Mouse (Mus musculus): ENCODE data around the gene Adgrd1. TPM values are rescaled to one million over a fixed set of nuclear protein-coding genes. Genes with fewer than 3 reads are reported as not detected.

Adgrd1 gene
- total RNA-seq, 2 experiments from 2014 or later, result 2.9 to 3.9 TPM

DNA sequence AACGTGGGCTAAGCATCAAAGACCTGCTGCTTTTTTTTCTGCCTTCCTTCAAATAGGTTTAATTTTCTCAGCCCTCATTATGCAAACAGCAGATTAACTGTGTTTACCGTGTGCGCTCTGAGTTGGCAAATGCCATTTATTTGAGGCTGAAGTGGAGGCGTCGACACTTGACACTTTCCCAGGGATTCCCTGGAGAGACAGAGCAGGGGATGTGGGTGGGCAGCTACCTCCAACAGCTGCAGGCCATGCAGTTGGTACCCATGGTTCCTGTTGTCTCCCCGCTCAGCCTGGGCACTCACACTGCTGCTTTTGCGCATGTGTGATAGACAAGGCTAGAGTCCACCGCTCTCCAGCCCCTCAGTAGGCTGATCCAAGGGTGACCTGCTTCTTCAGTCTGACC, 86.0 kb downstream of the Adgrd1 start:
- no peak overlapping the region for H3K27ac ChIP-seq
- intact Hi-C loops (cut with DNase I), result loop anchor here (5.0 kb wide), 1 partner anchor 200 kb away; no protein-coding TSS in a partner anchor
- H3K4me3 ChIP-seq, result no peak overlapping the region
- no peak for TF ChIP-seq CTCF (IDR thresholded peaks at IDR 0.05)
- DNase-seq (ENCODE audit: extremely low spot score in 1 of 2, low spot score in 2 of 2), result peak in 1 of 2 experiments; percentile 36

DNA sequence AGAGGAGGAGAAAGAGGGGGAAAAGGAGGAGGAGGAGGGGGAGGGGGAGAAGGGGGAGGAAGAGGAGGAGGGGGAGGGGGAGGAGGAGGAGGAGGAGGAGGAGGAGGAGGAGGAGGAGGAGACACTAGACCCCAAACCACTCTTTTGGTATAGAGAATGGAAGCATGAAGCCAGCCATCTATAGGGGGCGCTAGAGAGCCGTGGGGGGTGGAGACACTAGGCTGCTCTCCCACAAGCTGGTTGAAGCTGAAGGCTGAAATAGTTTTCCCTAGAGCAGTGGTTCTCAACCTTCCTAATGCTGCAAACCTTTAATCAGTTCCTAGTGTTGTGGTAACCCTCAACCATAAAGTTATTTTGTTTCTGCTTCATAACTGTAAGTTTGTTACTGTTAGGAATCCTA, 89.7 kb downstream of the Adgrd1 start:
- peak in 1 of 2 experiments; percentile 49 for DNase-seq (ENCODE audit: extremely low spot score in 1 of 2, low spot score in 2 of 2)
- TF ChIP-seq CTCF (IDR thresholded peaks at IDR 0.05), result peak; percentile 60
- H3K4me3 ChIP-seq, result no peak overlapping the region
- intact Hi-C loops (cut with DNase I), result no loop called here
- H3K27ac ChIP-seq, result no peak overlapping the region

DNA sequence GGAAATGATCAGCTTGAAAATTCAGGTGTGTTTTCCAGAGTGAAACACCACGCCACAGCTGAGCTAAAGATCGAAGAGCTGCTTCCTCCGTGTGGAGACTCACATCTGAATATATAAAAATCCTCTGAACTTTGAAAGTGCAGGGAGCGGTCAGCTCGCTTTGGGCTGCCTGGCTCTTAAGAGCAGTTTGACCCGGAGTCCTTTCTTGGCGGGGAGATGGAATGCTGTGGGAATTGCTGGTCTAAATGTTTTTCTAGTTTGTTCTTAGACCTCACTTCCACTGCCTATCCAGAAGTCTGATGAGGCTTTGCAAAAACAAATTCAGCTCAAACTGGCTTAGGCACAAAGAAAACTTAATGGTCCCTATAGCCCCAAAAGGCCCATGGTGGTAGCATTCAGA, 90.4 kb downstream of the Adgrd1 start:
- no peak overlapping the region for H3K4me3 ChIP-seq
- DNase-seq (ENCODE audit: extremely low spot score in 1 of 2, low spot score in 2 of 2), result no peak
- H3K27ac ChIP-seq, result no peak overlapping the region
- intact Hi-C loops (cut with DNase I), result no loop called here
- TF ChIP-seq CTCF (IDR thresholded peaks at IDR 0.05), result no peak

DNA sequence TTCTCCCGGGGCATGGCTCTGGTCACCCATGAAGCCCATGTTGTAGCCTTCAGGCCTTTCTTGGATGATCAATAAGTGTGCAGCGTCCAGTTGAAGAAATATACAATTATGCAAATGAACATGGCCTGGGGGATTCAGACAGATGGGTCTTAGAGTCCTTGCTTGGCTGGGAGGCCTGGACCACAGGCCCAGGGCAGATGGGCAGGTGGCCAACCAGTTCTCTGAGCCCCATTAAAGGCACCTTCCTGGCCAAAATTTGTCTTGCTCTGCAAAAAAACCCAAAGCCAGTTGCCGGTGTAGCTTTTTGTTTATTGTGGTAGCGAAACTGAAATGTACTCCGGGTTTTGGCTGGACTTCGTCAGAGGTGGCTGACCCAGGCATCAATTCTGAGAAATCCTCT, 92.5 kb downstream of the Adgrd1 start:
- Histone ChIP-seq H3K4me3 (no peak overlapping the region), H3K27ac (no peak overlapping the region)
- TF ChIP-seq CTCF (IDR thresholded peaks at IDR 0.05), result no peak
- DNase-seq (ENCODE audit: extremely low spot score in 1 of 2, low spot score in 2 of 2), result no peak
- intact Hi-C loops (cut with DNase I), result no loop called here

DNA sequence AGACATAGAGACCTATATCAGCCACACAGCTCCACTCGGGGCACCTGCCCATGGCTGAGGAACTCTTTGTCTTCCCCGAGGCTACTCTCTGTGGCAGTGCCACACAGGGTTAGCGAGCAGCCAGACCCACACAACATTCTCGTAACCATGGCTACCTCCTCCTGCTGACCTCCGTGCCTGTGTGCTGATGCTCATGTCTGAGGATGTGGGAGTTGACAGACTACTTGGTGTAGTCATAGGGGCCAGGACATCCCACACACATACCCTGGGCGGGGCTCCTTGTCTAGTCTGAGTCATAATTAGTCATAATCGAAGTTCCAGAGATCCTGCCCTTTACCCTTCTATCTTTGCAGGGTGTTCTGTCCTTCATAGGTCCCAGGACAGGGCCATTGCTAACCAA, 93.5 kb downstream of the Adgrd1 start:
- intact Hi-C loops (cut with DNase I), result no loop called here
- Histone ChIP-seq H3K27ac (no peak overlapping the region), H3K4me3 (no peak overlapping the region)
- DNase-seq (ENCODE audit: extremely low spot score in 1 of 2, low spot score in 2 of 2), result no peak
- no peak for TF ChIP-seq CTCF (IDR thresholded peaks at IDR 0.05)

DNA sequence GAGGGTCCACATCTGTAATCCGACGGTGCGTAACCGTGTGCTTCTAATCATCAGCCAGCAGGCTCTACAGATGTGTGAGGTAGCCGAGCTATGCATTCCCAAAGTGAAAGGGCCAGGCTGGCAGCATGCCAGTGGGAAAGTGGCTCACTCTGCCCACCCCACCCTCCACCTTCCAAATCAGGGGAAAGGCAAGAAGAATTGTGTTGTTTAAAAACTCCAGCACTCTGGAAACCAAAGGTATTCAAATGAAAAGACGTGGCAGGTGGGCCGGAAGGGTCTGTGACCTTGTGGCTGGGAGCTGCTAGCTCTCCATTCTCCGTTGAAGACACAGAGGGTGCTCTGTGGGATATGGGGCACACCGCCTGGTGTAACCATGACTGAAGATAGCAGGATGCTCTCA, 100.0 kb downstream of the Adgrd1 start:
- intact Hi-C loops (cut with DNase I), result no loop called here
- no peak for DNase-seq (ENCODE audit: extremely low spot score in 1 of 2, low spot score in 2 of 2)
- Histone ChIP-seq H3K4me3 (no peak overlapping the region), H3K27ac (no peak overlapping the region)
- no peak for TF ChIP-seq CTCF (IDR thresholded peaks at IDR 0.05)

DNA sequence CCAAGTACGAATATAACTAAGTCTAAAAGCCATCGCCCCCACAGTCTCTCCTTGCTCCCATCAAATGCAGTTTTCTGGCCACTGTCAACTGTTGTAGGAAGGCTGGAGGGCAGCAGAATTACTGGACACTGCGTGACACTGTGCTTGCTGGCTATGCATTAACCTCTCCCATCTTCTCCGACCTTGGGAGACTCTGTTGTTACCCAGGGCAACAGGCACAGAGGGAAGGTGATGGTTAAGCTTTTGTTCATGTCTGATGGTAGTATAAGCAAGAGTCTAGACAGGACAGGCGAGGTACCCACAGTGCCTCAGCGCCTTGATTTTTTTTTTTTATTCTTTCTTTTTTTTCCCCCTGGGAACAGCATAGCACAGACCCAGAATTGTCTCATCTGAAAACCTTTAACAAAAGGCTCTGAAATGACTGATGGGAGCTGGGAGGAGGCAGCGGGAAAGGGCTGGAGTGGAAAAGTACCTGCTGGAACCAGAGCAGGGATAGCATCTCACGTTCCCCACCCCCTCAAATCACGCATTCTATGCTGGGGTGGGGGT, 100.5 kb downstream of the Adgrd1 start:
- no peak overlapping the region for H3K27ac ChIP-seq
- H3K4me3 ChIP-seq, result no peak overlapping the region
- no peak for DNase-seq (ENCODE audit: extremely low spot score in 1 of 2, low spot score in 2 of 2)
- TF ChIP-seq CTCF (IDR thresholded peaks at IDR 0.05), result no peak
- intact Hi-C loops (cut with DNase I), result no loop called here

DNA sequence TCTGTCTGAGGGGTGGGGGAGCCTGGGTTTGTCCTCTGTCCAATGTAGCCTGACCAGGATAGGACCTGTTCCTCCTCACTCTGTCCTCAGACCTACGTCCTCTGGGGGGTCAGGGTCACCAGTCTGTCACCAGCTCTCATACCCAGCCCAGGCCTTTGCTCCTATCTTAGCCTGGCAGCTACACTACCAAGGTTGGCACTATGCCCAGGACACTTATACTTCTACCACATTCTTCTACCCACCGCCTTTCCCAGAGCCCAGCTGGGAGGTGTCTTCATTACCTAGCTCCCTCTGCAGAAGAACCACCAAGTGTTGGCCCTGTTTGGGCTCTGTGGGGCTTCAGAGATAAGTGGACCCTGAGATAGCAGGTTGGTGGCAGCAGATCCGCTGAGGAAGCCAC, 103.6 kb downstream of the Adgrd1 start:
- TF ChIP-seq CTCF (IDR thresholded peaks at IDR 0.05), result no peak
- H3K4me3 ChIP-seq, result no peak overlapping the region
- no peak overlapping the region for H3K27ac ChIP-seq
- no peak for DNase-seq (ENCODE audit: extremely low spot score in 1 of 2, low spot score in 2 of 2)
- intact Hi-C loops (cut with DNase I), result no loop called here

DNA sequence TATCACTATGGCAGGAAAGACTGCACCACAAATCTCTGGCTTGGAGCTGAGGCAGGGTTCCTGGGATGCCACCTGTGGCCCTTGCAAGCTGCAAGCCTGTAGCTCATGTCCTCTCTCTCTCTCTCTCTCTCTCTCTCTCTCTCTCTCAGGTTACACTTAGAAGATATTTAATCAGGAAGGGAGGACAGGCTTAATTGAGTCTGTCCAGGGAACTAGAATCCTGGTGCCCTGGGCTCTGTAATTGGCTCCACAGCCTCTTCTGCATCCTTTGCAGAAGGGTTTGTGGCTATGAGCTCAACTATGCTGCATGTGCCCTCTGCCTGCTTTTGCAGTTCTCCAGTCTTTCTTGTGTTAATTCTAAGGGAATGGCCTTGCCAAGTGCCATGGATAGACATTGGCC, 111.7 kb downstream of the Adgrd1 start:
- intact Hi-C loops (cut with DNase I), result no loop called here
- TF ChIP-seq CTCF (IDR thresholded peaks at IDR 0.05), result no peak
- no peak overlapping the region for H3K4me3 ChIP-seq
- H3K27ac ChIP-seq, result no peak overlapping the region
- DNase-seq (ENCODE audit: extremely low spot score in 1 of 2, low spot score in 2 of 2), result no peak

DNA sequence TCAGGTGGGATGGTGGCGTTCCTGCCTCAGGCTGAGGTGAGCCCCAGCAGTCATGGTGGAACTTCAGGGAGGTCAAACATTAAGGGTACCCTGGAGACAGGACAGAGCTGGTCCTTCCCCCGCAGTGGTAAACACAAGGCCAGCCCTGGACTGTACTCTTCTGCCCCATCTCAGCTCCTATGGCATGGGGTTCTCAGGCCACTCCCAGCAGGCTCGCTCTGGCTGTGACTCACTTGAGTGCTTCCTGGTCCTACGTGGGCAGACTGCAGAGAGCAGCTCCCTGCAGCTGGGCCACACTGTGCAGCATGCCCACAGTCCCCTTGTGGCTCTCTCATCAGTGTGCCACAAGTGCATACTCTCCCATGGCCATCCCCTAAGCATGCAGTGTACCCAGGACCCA, 112.3 kb downstream of the Adgrd1 start:
- Histone ChIP-seq H3K4me3 (no peak overlapping the region), H3K27ac (no peak overlapping the region)
- DNase-seq (ENCODE audit: extremely low spot score in 1 of 2, low spot score in 2 of 2), result no peak
- no peak for TF ChIP-seq CTCF (IDR thresholded peaks at IDR 0.05)
- intact Hi-C loops (cut with DNase I), result no loop called here

DNA sequence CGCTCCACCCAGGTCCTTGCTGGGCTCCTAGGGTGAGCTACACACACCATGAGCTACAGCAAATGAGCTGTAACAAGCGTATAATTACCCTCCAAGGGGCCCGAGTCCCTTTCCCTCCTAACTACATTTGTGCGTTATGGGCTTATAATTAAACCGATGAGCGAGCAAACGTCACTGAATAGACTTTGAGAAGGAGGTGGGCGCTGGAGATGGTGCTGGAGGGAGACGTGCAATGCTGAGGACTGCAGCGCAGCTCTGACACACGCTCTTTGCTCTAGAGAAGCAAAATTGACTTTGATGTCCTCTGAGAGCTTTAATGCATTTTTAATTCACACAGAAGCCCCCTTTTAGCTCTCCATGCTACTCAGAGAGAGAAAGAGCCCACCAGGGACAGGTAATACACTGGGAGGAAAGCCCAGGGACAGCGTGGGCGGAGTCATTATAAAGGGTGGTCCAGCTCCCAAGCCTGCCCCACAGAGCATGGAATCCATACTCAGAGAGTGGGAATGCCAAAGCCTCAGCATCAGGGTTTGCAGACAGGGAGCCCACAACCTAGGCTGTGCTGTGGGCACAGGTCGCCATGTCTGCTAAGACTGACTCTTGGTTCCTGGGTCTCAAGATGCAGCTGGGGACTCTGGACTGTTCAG, 115.0 kb downstream of the Adgrd1 start:
- no peak for TF ChIP-seq CTCF (IDR thresholded peaks at IDR 0.05)
- Histone ChIP-seq H3K4me3 (no peak overlapping the region), H3K27ac (no peak overlapping the region)
- intact Hi-C loops (cut with DNase I), result no loop called here
- DNase-seq (ENCODE audit: extremely low spot score in 1 of 2, low spot score in 2 of 2), result no peak

DNA sequence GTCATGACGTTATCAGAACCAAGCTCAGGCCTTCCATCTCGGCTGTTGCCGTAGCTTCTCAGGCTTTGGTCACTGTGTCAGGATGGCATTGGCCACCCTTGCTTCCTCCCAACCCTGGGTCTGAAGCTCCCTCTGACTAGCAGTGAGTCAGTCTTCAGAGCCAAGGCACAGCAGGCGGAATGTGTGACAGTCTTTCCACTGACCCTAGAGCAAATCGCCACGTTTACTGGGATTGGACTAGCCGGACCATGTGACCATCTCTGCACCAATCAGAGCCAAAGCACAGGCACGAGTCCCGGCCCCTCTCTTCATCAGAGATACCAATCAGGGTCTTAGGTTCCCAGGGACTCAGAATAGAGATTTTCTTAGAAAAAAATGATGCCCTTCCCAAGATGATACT, 117.5 kb downstream of the Adgrd1 start:
- Histone ChIP-seq H3K27ac (no peak overlapping the region), H3K4me3 (no peak overlapping the region)
- DNase-seq (ENCODE audit: extremely low spot score in 1 of 2, low spot score in 2 of 2), result no peak
- no peak for TF ChIP-seq CTCF (IDR thresholded peaks at IDR 0.05)
- intact Hi-C loops (cut with DNase I), result no loop called here

DNA sequence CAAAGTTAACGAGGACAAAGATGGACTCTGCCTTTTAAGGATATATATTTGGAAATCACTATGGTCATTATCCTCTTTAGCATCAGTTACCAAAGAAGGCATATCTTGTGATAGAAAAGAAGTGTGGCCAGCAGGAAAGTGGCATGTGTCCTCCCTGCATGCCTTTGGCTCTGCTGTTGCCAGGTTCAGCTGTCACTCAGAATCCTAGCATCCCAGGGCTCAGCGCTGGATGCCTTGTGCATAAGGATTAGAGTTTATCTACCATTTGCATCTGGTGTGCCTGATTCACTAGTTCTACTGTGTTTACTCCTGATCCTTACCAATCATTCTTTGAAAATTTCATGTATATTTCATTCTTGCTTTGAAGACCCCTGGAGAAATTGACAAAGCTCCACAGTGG, 119.5 kb downstream of the Adgrd1 start:
- TF ChIP-seq CTCF (IDR thresholded peaks at IDR 0.05), result no peak

More for the DNA sequence above, 119.5 kb downstream of the Adgrd1 start:
- no peak overlapping the region for H3K4me3 ChIP-seq
- H3K27ac ChIP-seq, result no peak overlapping the region
- DNase-seq (ENCODE audit: extremely low spot score in 1 of 2, low spot score in 2 of 2), result no peak
- intact Hi-C loops (cut with DNase I), result no loop called here
